Mouse (Mus musculus) liver, postnatal 0 days (tissue): ENCODE results near the gene Sp2.

Source experiments
- CTCF ChIP-seq: sonication (generic); IDR thresholded peaks from 2 replicates; pipeline ENCODE4 v1.5.1; 2016; ENCODE audit warnings: antibody characterized with exemption, low read depth
- EP300 ChIP-seq: IDR thresholded peaks from 2 replicates; pipeline ENCODE4 v1.6.1; 2016; ENCODE audit warnings: antibody characterized with exemption, low read depth, mild to moderate bottlenecking

- TF ChIP-seq CTCF (no peak), EP300 (no peak)
Observed at GRCm38 (mm10) chr11:97019345-97019708, 36.6 kb upstream of the Sp2 start.
